ENCODE assay signal across 8 mouse cellular contexts in the genomic region with DNA sequence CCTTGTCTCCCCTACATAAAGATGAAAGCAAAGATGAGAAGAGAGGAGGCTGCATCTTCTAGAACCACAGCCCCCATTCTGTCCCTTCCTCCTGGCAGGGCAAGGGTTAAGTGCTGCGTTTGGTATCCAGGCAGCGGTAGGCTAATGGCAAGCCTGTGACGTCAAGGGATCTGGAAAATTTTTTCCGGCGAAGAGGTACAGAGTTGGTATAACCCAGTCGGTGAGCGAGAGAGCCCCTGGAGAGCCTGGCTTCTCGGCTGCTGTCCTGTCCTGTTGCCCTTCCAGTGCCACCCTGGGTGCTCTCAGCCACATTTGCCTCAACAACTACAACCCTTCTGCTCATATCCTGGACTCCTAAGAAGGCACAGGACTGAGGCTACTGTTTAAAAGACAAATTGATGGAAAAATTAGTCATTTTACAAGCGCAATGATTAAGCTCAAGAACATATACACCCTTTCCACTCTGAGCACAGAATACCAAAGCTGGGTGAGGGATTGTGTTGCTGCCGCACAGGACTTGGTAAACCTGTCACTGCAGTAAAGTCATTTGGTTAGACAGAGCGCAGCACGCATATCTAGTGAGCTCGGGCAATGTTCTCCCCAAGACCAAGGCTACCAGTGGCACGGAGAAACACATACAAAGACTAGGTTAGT. TPM values are rescaled to one million over a fixed set of nuclear protein-coding genes. Genes with fewer than 3 reads are reported as not detected.
DNase-seq lines count a peak whose midpoint lies in the region; ATAC-seq and TF ChIP-seq lines count a peak whose summit lies in the region.

No protein-coding gene starts in this region.

- TF ChIP-seq CTCF in thymus, adult 2 months (IDR thresholded peaks at IDR 0.05; ENCODE audit: borderline replicate concordance, control insufficient read depth, extremely low read depth, insufficient read depth, low read length, poor library complexity) = no peak
- TF ChIP-seq CTCF in embryonic fibroblast, embryonic 13.5 days (IDR thresholded peaks at IDR 0.05; ENCODE audit: borderline replicate concordance, insufficient read depth, low read length) = no peak
- no peak for TF ChIP-seq CTCF in small intestine, adult 2 months (IDR thresholded peaks at IDR 0.05; ENCODE audit: extremely low read depth, insufficient read length, insufficient replicate concordance, low read depth, low read length)

- no peak for TF ChIP-seq POLR2A in thymus, adult 2 months (IDR thresholded peaks at IDR 0.05; ENCODE audit: control insufficient read depth, extremely low read depth, insufficient read depth, low read length, poor library complexity)
- TF ChIP-seq POLR2A in embryonic fibroblast, embryonic 13.5 days (IDR thresholded peaks at IDR 0.05; ENCODE audit: low read depth, low read length) = no peak
- TF ChIP-seq POLR2A in small intestine, adult 2 months (IDR thresholded peaks at IDR 0.05; ENCODE audit: low read depth, low read length) = peak; percentile 42; the same call in 1 of the 2 replicates

- peak; percentile 33 for DNase-seq in thymus, adult 2 months
- DNase-seq in thymus, postnatal 0 days (ENCODE audit: low spot score) = no peak
- peak; percentile 64 to 78 for DNase-seq in layer of hippocampus, postnatal 14 days (ENCODE audit: low spot score in 2 of 2)
- DNase-seq in lung, postnatal 14 days = peak; percentile 53
- DNase-seq in spleen, postnatal 14 days (ENCODE audit: low spot score in 2 of 2) = no peak

- 88% methylated on average over 14 of the region's 14 CpGs for WGBS in thymus, adult 2 months
- 37% methylated on average over 14 of the region's 14 CpGs for WGBS in hindbrain, embryonic 12.5 days
- 15% methylated on average over 14 of the region's 14 CpGs for WGBS in small intestine, adult 2 months

- no peak for ATAC-seq in hindbrain, embryonic 12.5 days (ENCODE audit: low FRiP score)

- peaks cover 48% of the 10 kb centered on the region for H3K4me1 ChIP-seq in thymus, adult 2 months (replicated peaks; ENCODE audit: control insufficient read depth, insufficient read depth, low read length)
- H3K4me1 ChIP-seq in embryonic fibroblast, embryonic 13.5 days (ENCODE audit: control insufficient read depth, insufficient read depth, low read length) = peaks cover 15% of the 10 kb centered on the region
- H3K4me1 ChIP-seq in hindbrain, embryonic 12.5 days = peaks cover 38% of the 10 kb centered on the region
- peaks cover 11% of the 10 kb centered on the region for H3K4me1 ChIP-seq in small intestine, adult 2 months (ENCODE audit: control insufficient read depth, insufficient read depth, insufficient read length, low read length)

- H3K27me3 ChIP-seq in thymus, adult 2 months (ENCODE audit: control insufficient read depth, insufficient read depth, low read length) = no peaks in the 10 kb centered on the region
- H3K27me3 ChIP-seq in hindbrain, embryonic 12.5 days = peaks cover 9% of the 10 kb centered on the region; the same call in 1 of the 2 replicates
- H3K27me3 ChIP-seq in small intestine, adult 2 months (ENCODE audit: control insufficient read depth, insufficient read depth, low read length) = no peaks in the 10 kb centered on the region

- peak overlapping the region; percentile 77 for H3K4me2 ChIP-seq in hindbrain, embryonic 12.5 days (replicated peaks)

- H3K9ac ChIP-seq in hindbrain, embryonic 12.5 days = peak overlapping the region; percentile 49; the same call in 1 of the 2 replicates

- H3K36me3 ChIP-seq in thymus, adult 2 months (ENCODE audit: control insufficient read depth, insufficient read depth, low read length) = 0 out of 2 replicates have a peak, but pooled peaks cover 3% of the 10 kb centered on the region
- H3K36me3 ChIP-seq in hindbrain, embryonic 12.5 days = peaks cover 29% of the 10 kb centered on the region
- peaks cover 62% of the 10 kb centered on the region for H3K36me3 ChIP-seq in small intestine, adult 2 months (ENCODE audit: control insufficient read depth, insufficient read depth, low read length)

- H3K4me3 ChIP-seq in thymus, adult 2 months (ENCODE audit: control insufficient read depth, insufficient read depth, low read length) = no peak overlapping the region
- H3K4me3 ChIP-seq in embryonic fibroblast, embryonic 13.5 days (ENCODE audit: insufficient read depth, low read length) = peak overlapping the region; percentile 5; the same call in 1 of the 2 replicates
- peak overlapping the region; percentile 36 for H3K4me3 ChIP-seq in hindbrain, embryonic 12.5 days
- H3K4me3 ChIP-seq in small intestine, adult 2 months (ENCODE audit: low read depth, low read length) = peak overlapping the region; percentile 76

- H3K27ac ChIP-seq in thymus, adult 2 months (ENCODE audit: control insufficient read depth, insufficient read depth, low read length) = no peak overlapping the region; the same call in 1 of the 2 replicates
- H3K27ac ChIP-seq in embryonic fibroblast, embryonic 13.5 days (ENCODE audit: insufficient read depth, low read length) = no peak overlapping the region
- no peak overlapping the region for H3K27ac ChIP-seq in hindbrain, embryonic 12.5 days
- H3K27ac ChIP-seq in small intestine, adult 2 months (ENCODE audit: insufficient read depth, low read depth, low read length) = peak overlapping the region; percentile 80

- no peaks in the 10 kb centered on the region for H3K9me3 ChIP-seq in hindbrain, embryonic 12.5 days (replicated peaks)

RNA-seq across cellular contexts. Expression of a gene that starts 3.3 kb away (rescaled TPM):
- 56.5 and 59.4 TPM in 2 replicates for polyA plus RNA-seq in thymus, adult 2 months (2012; rRNA removed)
- polyA plus RNA-seq in thymus, postnatal 0 days (2015; fragmentation: Nextera tagmentation; extraction: Ambion mirVana) = 53.7 and 60.1 TPM in 2 replicates
- 35.4 and 37.2 TPM in 2 replicates for polyA plus RNA-seq in embryonic fibroblast, embryonic 13.5 days (2011; ENCODE audit: insufficient read length, low read depth, missing spikeins)
- polyA plus RNA-seq in hindbrain, embryonic 12.5 days (2016; fragmentation: Nextera tagmentation; extraction: Ambion mirVana) = 57.6 and 61.7 TPM in 2 replicates
- 1,000 to 10,000 TPM; 1,876 to 1,908 TPM for total RNA-seq in layer of hippocampus, postnatal 14 days (2021)
- 204 and 369 TPM in 2 replicates for polyA plus RNA-seq in small intestine, adult 2 months (2012; rRNA removed)

Comparison
In these comparisons a context has a peak if more than half of its experiments do, and no peak if none do; other contexts are left out.
1. DNase-seq: peak in thymus, adult 2 months (single experiment), layer of hippocampus, postnatal 14 days (2 of 2) and lung, postnatal 14 days (single experiment); none in thymus, postnatal 0 days (single experiment) and spleen, postnatal 14 days (0 of 2).